In genomic region chr3:104789822-104790221, GRCm38 (mm10) we compare ENCODE assay signal across 7 mouse cellular contexts. TPM values are rescaled to one million over a fixed set of nuclear protein-coding genes. Genes with fewer than 3 reads are reported as not detected.
DNase-seq lines count a peak whose midpoint lies in the region; ATAC-seq lines count a peak whose summit lies in the region.

No protein-coding gene starts in this region.

- peak; percentile 30 for DNase-seq in right cerebral cortex, postnatal 25 days
- no peak for DNase-seq in right cerebral cortex, postnatal 10 days (ENCODE audit: low spot score in 2 of 2)
- DNase-seq in forebrain, embryonic 11.5 days (ENCODE audit: low spot score), result no peak
- no peak for DNase-seq in hindbrain, embryonic 14.5 days (ENCODE audit: low spot score)

- ATAC-seq in forebrain, embryonic 11.5 days (replicated peaks; ENCODE audit: low FRiP score), result no peak
- ATAC-seq in hindbrain, embryonic 14.5 days (ENCODE audit: low FRiP score), result no peak
- ATAC-seq in liver, embryonic 12.5 days, result no peak
- no peak for ATAC-seq in neural tube, embryonic 14.5 days (ENCODE audit: low read depth)
- ATAC-seq in CD4-positive, CD25-positive, alpha-beta regulatory T cell, adult 4 months, result no peak

- WGBS in forebrain, embryonic 11.5 days, result 35% methylated on average over 13 of the region's 13 CpGs
- WGBS in hindbrain, embryonic 14.5 days, result 33% methylated on average over 13 of the region's 13 CpGs
- 56% methylated on average over 13 of the region's 13 CpGs for WGBS in liver, embryonic 12.5 days (ENCODE audit: insufficient replicate concordance)
- 29% methylated on average over 13 of the region's 13 CpGs for whole genome bisulfite sequencing in neural tube, embryonic 14.5 days

- H3K36me3 ChIP-seq in forebrain, embryonic 11.5 days (ENCODE audit: control insufficient read depth, insufficient read depth, low read length), result no peaks in the 10 kb centered on the region
- no peaks in the 10 kb centered on the region for H3K36me3 ChIP-seq in hindbrain, embryonic 14.5 days (replicated peaks; ENCODE audit: control insufficient read depth, insufficient read depth)
- peaks cover 17% of the 10 kb centered on the region for H3K36me3 ChIP-seq in liver, embryonic 12.5 days
- no peaks in the 10 kb centered on the region for H3K36me3 ChIP-seq in neural tube, embryonic 14.5 days (ENCODE audit: control insufficient read depth, insufficient read depth, low read length)

- H3K27ac ChIP-seq in forebrain, embryonic 11.5 days (ENCODE audit: low read depth, low read length), result no peak overlapping the region
- no peak overlapping the region for H3K27ac ChIP-seq in hindbrain, embryonic 14.5 days
- H3K27ac ChIP-seq in liver, embryonic 12.5 days, result no peak overlapping the region
- H3K27ac ChIP-seq in neural tube, embryonic 14.5 days (ENCODE audit: low read depth, low read length), result peak overlapping the region; percentile 34; the same call in 1 of the 2 replicates

- H3K4me2 ChIP-seq in forebrain, embryonic 11.5 days (ENCODE audit: low read depth, low read length, severe bottlenecking), result peak overlapping the region; percentile 88
- H3K4me2 ChIP-seq in hindbrain, embryonic 14.5 days (replicated peaks), result peak overlapping the region; percentile 94
- peak overlapping the region; percentile 76 for H3K4me2 ChIP-seq in liver, embryonic 12.5 days
- H3K4me2 ChIP-seq in neural tube, embryonic 14.5 days (ENCODE audit: low read depth, low read length), result peak overlapping the region; percentile 94

- no peaks in the 10 kb centered on the region for H3K9me3 ChIP-seq in forebrain, embryonic 11.5 days (ENCODE audit: control insufficient read depth, low read length)
- H3K9me3 ChIP-seq in hindbrain, embryonic 14.5 days (ENCODE audit: control insufficient read depth, low read length), result no peaks in the 10 kb centered on the region
- H3K9me3 ChIP-seq in liver, embryonic 12.5 days (replicated peaks), result no peaks in the 10 kb centered on the region
- H3K9me3 ChIP-seq in neural tube, embryonic 14.5 days (ENCODE audit: control insufficient read depth, low read length), result no peaks in the 10 kb centered on the region

- H3K4me1 ChIP-seq in forebrain, embryonic 11.5 days (replicated peaks; ENCODE audit: control insufficient read depth, insufficient read depth, low read length), result peaks cover 22% of the 10 kb centered on the region
- H3K4me1 ChIP-seq in hindbrain, embryonic 14.5 days (replicated peaks; ENCODE audit: control insufficient read depth, insufficient read depth, low read length), result peaks cover 17% of the 10 kb centered on the region; the same call in 1 of the 2 replicates
- peaks cover 46% of the 10 kb centered on the region for H3K4me1 ChIP-seq in liver, embryonic 12.5 days
- H3K4me1 ChIP-seq in neural tube, embryonic 14.5 days (ENCODE audit: control insufficient read depth, insufficient read depth, low read length), result peaks cover 11% of the 10 kb centered on the region; the same call in 1 of the 2 replicates

- H3K27me3 ChIP-seq in forebrain, embryonic 11.5 days (ENCODE audit: control insufficient read depth, insufficient read depth, low read length), result no peaks in the 10 kb centered on the region
- H3K27me3 ChIP-seq in hindbrain, embryonic 14.5 days (ENCODE audit: control insufficient read depth, insufficient read depth, low read length), result peaks cover 11% of the 10 kb centered on the region; the same call in 1 of the 2 replicates
- peaks cover 63% of the 10 kb centered on the region for H3K27me3 ChIP-seq in liver, embryonic 12.5 days (replicated peaks)
- H3K27me3 ChIP-seq in neural tube, embryonic 14.5 days (ENCODE audit: control insufficient read depth, insufficient read depth, low read length), result peaks cover 3% of the 10 kb centered on the region; the same call in 1 of the 2 replicates

- H3K9ac ChIP-seq in forebrain, embryonic 11.5 days (ENCODE audit: low read length), result peak overlapping the region; percentile 69
- peak overlapping the region; percentile 39; the same call in 1 of the 2 replicates for H3K9ac ChIP-seq in hindbrain, embryonic 14.5 days
- H3K9ac ChIP-seq in liver, embryonic 12.5 days, result peak overlapping the region; percentile 59; the same call in 1 of the 2 replicates
- peak overlapping the region; percentile 52 for H3K9ac ChIP-seq in neural tube, embryonic 14.5 days (replicated peaks; ENCODE audit: low read depth, low read length)

- peak overlapping the region; percentile 55 for H3K4me3 ChIP-seq in forebrain, embryonic 11.5 days (ENCODE audit: low read depth, low read length)
- H3K4me3 ChIP-seq in hindbrain, embryonic 14.5 days (replicated peaks; ENCODE audit: low read length), result peak overlapping the region; percentile 52
- peak overlapping the region; percentile 56 for H3K4me3 ChIP-seq in liver, embryonic 12.5 days
- peak overlapping the region; percentile 48 for H3K4me3 ChIP-seq in neural tube, embryonic 14.5 days (ENCODE audit: low read depth, low read length)

RNA-seq across cellular contexts. Expression of gene Rhoc, which starts 1.6 kb away (rescaled TPM):
- polyA plus RNA-seq in forebrain, embryonic 11.5 days (2014; fragmentation: Nextera tagmentation; extraction: Ambion mirVana), result 80.5 and 98.0 TPM in 2 replicates
- polyA plus RNA-seq in hindbrain, embryonic 14.5 days (2014; fragmentation: Nextera tagmentation; extraction: Ambion mirVana), result 57.7 and 59.6 TPM in 2 replicates
- polyA plus RNA-seq in liver, embryonic 12.5 days (2016; fragmentation: Nextera tagmentation; extraction: Ambion mirVana), result 28.1 and 34.1 TPM in 2 replicates
- 40.1 and 64.1 TPM in 2 replicates for polyA plus RNA-seq in neural tube, embryonic 14.5 days (2014; fragmentation: Nextera tagmentation; extraction: Ambion mirVana)
- 1 to 10 TPM; 7.4 to 7.8 TPM for polyA plus RNA-seq in CD4-positive, CD25-positive, alpha-beta regulatory T cell, adult 4 months (2017; shearing (Covaris generic))

RNA-seq across cellular contexts. Expression of gene Fam19a3, which starts 8.2 kb away (rescaled TPM):
- 0.24 TPM in 1 of 2 replicates, not detected in the other for polyA plus RNA-seq in forebrain, embryonic 11.5 days (2014; fragmentation: Nextera tagmentation; extraction: Ambion mirVana)
- polyA plus RNA-seq in hindbrain, embryonic 14.5 days (2014; fragmentation: Nextera tagmentation; extraction: Ambion mirVana), result 0.04 and 0.07 TPM in 2 replicates
- polyA plus RNA-seq in liver, embryonic 12.5 days (2016; fragmentation: Nextera tagmentation; extraction: Ambion mirVana), result not detected in 2 replicates
- polyA plus RNA-seq in neural tube, embryonic 14.5 days (2014; fragmentation: Nextera tagmentation; extraction: Ambion mirVana), result 0.06 TPM in 1 of 2 replicates, not detected in the other
- polyA plus RNA-seq in CD4-positive, CD25-positive, alpha-beta regulatory T cell, adult 4 months (2017; shearing (Covaris generic)), result 1 to 10 TPM in 1 of 2 experiments, under 1 TPM in 1; 0.67 to 1.2 TPM

RNA-seq across cellular contexts. Expression of gene Ppm1j, which starts 9.0 kb away (rescaled TPM):
- 1.1 and 1.2 TPM in 2 replicates for polyA plus RNA-seq in forebrain, embryonic 11.5 days (2014; fragmentation: Nextera tagmentation; extraction: Ambion mirVana)
- 0.59 and 1.3 TPM in 2 replicates for polyA plus RNA-seq in hindbrain, embryonic 14.5 days (2014; fragmentation: Nextera tagmentation; extraction: Ambion mirVana)
- 0.79 and 1.3 TPM in 2 replicates for polyA plus RNA-seq in liver, embryonic 12.5 days (2016; fragmentation: Nextera tagmentation; extraction: Ambion mirVana)
- 0.23 and 3.1 TPM in 2 replicates for polyA plus RNA-seq in neural tube, embryonic 14.5 days (2014; fragmentation: Nextera tagmentation; extraction: Ambion mirVana)
- 10 to 100 TPM; 14.5 to 29.2 TPM for polyA plus RNA-seq in CD4-positive, CD25-positive, alpha-beta regulatory T cell, adult 4 months (2017; shearing (Covaris generic))

RNA-seq across cellular contexts. Expression of gene Mov10, which starts 28.5 kb away (rescaled TPM):
- polyA plus RNA-seq in forebrain, embryonic 11.5 days (2014; fragmentation: Nextera tagmentation; extraction: Ambion mirVana), result 13.8 and 15.3 TPM in 2 replicates
- polyA plus RNA-seq in hindbrain, embryonic 14.5 days (2014; fragmentation: Nextera tagmentation; extraction: Ambion mirVana), result 6.8 and 7.8 TPM in 2 replicates
- 28.5 and 29.2 TPM in 2 replicates for polyA plus RNA-seq in liver, embryonic 12.5 days (2016; fragmentation: Nextera tagmentation; extraction: Ambion mirVana)
- 3.8 and 7.4 TPM in 2 replicates for polyA plus RNA-seq in neural tube, embryonic 14.5 days (2014; fragmentation: Nextera tagmentation; extraction: Ambion mirVana)
- 10 to 100 TPM; 27.8 to 49.0 TPM for polyA plus RNA-seq in CD4-positive, CD25-positive, alpha-beta regulatory T cell, adult 4 months (2017; shearing (Covaris generic))
